Mouse (Mus musculus): ENCODE results near the gene Gmppb.

GRCm38 (mm10) chr9:108065491-108066011 lies 16.5 kb downstream of the Gmppb start:
- TF ChIP-seq CTCF (IDR thresholded peaks at IDR 0.05; ENCODE audit: low read depth) (peak; percentile 82), EP300 (IDR thresholded peaks at IDR 0.05; ENCODE audit: low read depth) (no peak)

Data from liver, postnatal 0 days (tissue).